Mouse (Mus musculus) c-Kit-positive CD71-positive TER-119-negative erythroid progenitor cells, embryonic 14.5 days (primary cell): ENCODE measurements around the gene Aplp1.

ENCODE experiments used
- DNase-seq: peaks from one replicate; pipeline ENCODE4 v3.0.0-alpha.2; 2013; ENCODE audit warnings: low read depth

Gene Aplp1

GRCm38 (mm10) chr7:30409789-30410188 lies 35.5 kb downstream of the Aplp1 start:
- no peak for DNase-seq

- no peak for DNase-seq
Measured at GRCm38 (mm10) chr7:30408639-30409038, 36.7 kb downstream of the Aplp1 start.

GRCm38 (mm10) chr7:30402343-30402742 lies 43.0 kb downstream of the Aplp1 start:
- DNase-seq = no peak

- no peak for DNase-seq
Measured at GRCm38 (mm10) chr7:30399671-30400070, 45.7 kb downstream of the Aplp1 start.

- no peak for DNase-seq
Measured at GRCm38 (mm10) chr7:30394871-30395270, 50.5 kb downstream of the Aplp1 start.

GRCm38 (mm10) chr7:30394379-30394778 lies 51.0 kb downstream of the Aplp1 start:
- DNase-seq = no peak

- no peak for DNase-seq
Measured at GRCm38 (mm10) chr7:30393631-30394030, 51.7 kb downstream of the Aplp1 start.

- DNase-seq = no peak
Measured at GRCm38 (mm10) chr7:30392746-30393520, 52.4 kb downstream of the Aplp1 start.
